Mouse (Mus musculus) C2C12 (cell line): ENCODE measurements around the gene Abr. TPM values are rescaled to one million over a fixed set of nuclear protein-coding genes. Genes with fewer than 3 reads are reported as not detected.

Experiments used
- H3K27me3 ChIP-seq: one replicate; pipeline ENCODE4 v1.6.1; 2011; ENCODE audit not compliant: control insufficient read depth, insufficient read depth, insufficient read length
- H3K36me3 ChIP-seq: one replicate; pipeline ENCODE4 v1.6.1; 2011; ENCODE audit not compliant: control insufficient read depth, insufficient read depth
- H3K4me3 ChIP-seq: one replicate; pipeline ENCODE4 v1.5.1; 2011; ENCODE audit warnings: mild to moderate bottlenecking, control low read depth; ENCODE audit not compliant: poor library complexity, insufficient read depth, severe bottlenecking
- H3K79me2 ChIP-seq: one replicate; pipeline ENCODE4 v1.6.1; 2011; ENCODE audit not compliant: control insufficient read depth, insufficient read depth
- H3K79me3 ChIP-seq: one replicate; pipeline ENCODE4 v1.6.1; 2011; ENCODE audit warnings: low read depth, control low read depth
- H3ac ChIP-seq: one replicate; pipeline ENCODE3; 2011; ENCODE audit warnings: low read depth; ENCODE audit not compliant: control insufficient read depth, insufficient read length
- CEBPB ChIP-seq: IDR thresholded peaks from one replicate; pipeline ENCODE4 v1.6.1; 2011; ENCODE audit warnings: low read depth, mild to moderate bottlenecking, control low read depth, moderate library complexity
- CTCF ChIP-seq: IDR thresholded peaks from one replicate; pipeline ENCODE4 v1.5.1; 2011; ENCODE audit not compliant: control insufficient read depth, insufficient read depth, insufficient read length
- FOSL1 ChIP-seq: IDR thresholded peaks from one replicate; pipeline ENCODE4 v1.8.0; 2011; ENCODE audit warnings: mild to moderate bottlenecking, low read length; ENCODE audit not compliant: poor library complexity, insufficient read depth, severe bottlenecking
- MAX ChIP-seq: IDR thresholded peaks from one replicate; pipeline ENCODE4 v1.6.1; 2011; ENCODE audit warnings: mild to moderate bottlenecking, control low read depth
- MYOD1 ChIP-seq: IDR thresholded peaks from one replicate; pipeline ENCODE4 v1.6.1; 2011; ENCODE audit warnings: low read depth; ENCODE audit not compliant: control insufficient read depth, insufficient read length
- MYOG ChIP-seq: IDR thresholded peaks from one replicate; pipeline ENCODE4 v1.6.1; 2011; ENCODE audit not compliant: control insufficient read depth, insufficient read length; ENCODE audit errors: extremely low read depth
- USF1 ChIP-seq: IDR thresholded peaks from one replicate; pipeline ENCODE4 v1.6.1; 2011; ENCODE audit warnings: low read depth, mild to moderate bottlenecking, control low read depth, moderate library complexity
- polyA plus RNA-seq: library from polyadenylated mRNA; unstranded; fragments of >200 nt; fragmentation: generic; extraction: Trizol; gene quantifications from one replicate; pipeline ENCODE4 v1.2.1, GENCODE M21; 2012; ENCODE audit warnings: missing spikeins

The Abr gene
- polyA plus RNA-seq, 1 experiment, result 72.8 TPM

- no peak for TF ChIP-seq FOSL1
- TF ChIP-seq MYOD1, result no peak
- no peak for TF ChIP-seq MYOG
- TF ChIP-seq CTCF, result no peak
- no peak for TF ChIP-seq USF1
- no peak for TF ChIP-seq MAX
- TF ChIP-seq CEBPB, result no peak
- H3K79me3 ChIP-seq, result peaks cover 2% of the 10 kb centered on the region
- no peaks in the 10 kb centered on the region for H3K27me3 ChIP-seq
- H3ac ChIP-seq, result no peak overlapping the region
- peaks cover 18% of the 10 kb centered on the region for H3K79me2 ChIP-seq
- H3K36me3 ChIP-seq, result peaks cover 88% of the 10 kb centered on the region
- H3K4me3 ChIP-seq, result no peak overlapping the region
These were observed 172.5 kb downstream of the Abr start for GRCm38 (mm10) chr11:76449520-76450201.

GRCm38 (mm10) chr11:76446251-76446650, 175.9 kb downstream of the Abr start:
- Histone ChIP-seq H3K27me3 (no peaks in the 10 kb centered on the region), H3ac (no peak overlapping the region), H3K79me2 (peaks cover 18% of the 10 kb centered on the region), H3K36me3 (peaks cover 84% of the 10 kb centered on the region), H3K79me3 (peaks cover 2% of the 10 kb centered on the region), H3K4me3 (no peak overlapping the region)
- TF ChIP-seq CEBPB, result no peak
- TF ChIP-seq CTCF, result no peak
- no peak for TF ChIP-seq USF1
- no peak for TF ChIP-seq MAX
- TF ChIP-seq FOSL1, result no peak
- no peak for TF ChIP-seq MYOD1
- TF ChIP-seq MYOG, result no peak

- no peaks in the 10 kb centered on the region for H3K27me3 ChIP-seq
- H3K36me3 ChIP-seq, result peaks cover 82% of the 10 kb centered on the region
- peaks cover 18% of the 10 kb centered on the region for H3K79me2 ChIP-seq
- no peak overlapping the region for H3K4me3 ChIP-seq
- H3K79me3 ChIP-seq, result peaks cover 2% of the 10 kb centered on the region
- H3ac ChIP-seq, result no peak overlapping the region
- TF ChIP-seq CTCF, result no peak
These were observed 176.7 kb downstream of the Abr start for GRCm38 (mm10) chr11:76445459-76445858.

DNA sequence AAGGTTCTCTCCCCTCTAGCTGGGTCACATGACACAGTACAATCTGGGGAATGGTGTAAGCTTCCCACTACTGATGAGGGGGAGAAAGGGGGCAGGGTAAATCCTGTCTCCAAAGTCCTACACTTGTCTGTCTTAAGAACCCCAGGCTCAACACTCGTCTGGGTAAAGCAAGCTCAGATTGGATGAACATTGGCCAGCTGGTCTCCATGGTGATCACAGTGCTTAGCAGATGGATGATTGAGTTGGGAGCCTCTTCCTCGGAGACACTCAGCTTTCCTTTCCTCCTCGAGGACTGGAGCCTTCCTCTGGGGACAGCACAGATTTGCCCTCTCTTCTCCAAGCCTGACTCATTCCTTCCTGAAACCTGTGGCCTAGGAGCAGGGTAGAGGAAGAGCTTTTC, 182.4 kb downstream of the Abr start:
- H3K27me3 ChIP-seq, result no peaks in the 10 kb centered on the region
- no peak for TF ChIP-seq CEBPB
- no peak for TF ChIP-seq FOSL1
- no peak for TF ChIP-seq CTCF
- peaks cover 82% of the 10 kb centered on the region for H3K36me3 ChIP-seq
- H3K79me3 ChIP-seq, result peaks cover 4% of the 10 kb centered on the region
- H3ac ChIP-seq, result no peak overlapping the region
- no peak overlapping the region for H3K4me3 ChIP-seq
- peaks cover 4% of the 10 kb centered on the region for H3K79me2 ChIP-seq

- H3K27me3 ChIP-seq, result no peaks in the 10 kb centered on the region
- peaks cover 72% of the 10 kb centered on the region for H3K36me3 ChIP-seq
- H3ac ChIP-seq, result no peak overlapping the region
- no peak overlapping the region for H3K4me3 ChIP-seq
- no peak for TF ChIP-seq MAX
- TF ChIP-seq USF1, result no peak
- no peak for TF ChIP-seq CEBPB
- TF ChIP-seq MYOG, result no peak
- TF ChIP-seq CTCF, result no peak
- no peak for TF ChIP-seq MYOD1
- no peak for TF ChIP-seq FOSL1
- peaks cover 4% of the 10 kb centered on the region for H3K79me3 ChIP-seq
- peaks cover 4% of the 10 kb centered on the region for H3K79me2 ChIP-seq
These were observed 185.2 kb downstream of the Abr start for GRCm38 (mm10) chr11:76436864-76437437.

- H3K27me3 ChIP-seq, result no peaks in the 10 kb centered on the region
- H3K36me3 ChIP-seq, result peaks cover 67% of the 10 kb centered on the region
- TF ChIP-seq USF1, result no peak
- TF ChIP-seq FOSL1, result no peak
- TF ChIP-seq MAX, result no peak
- TF ChIP-seq CTCF, result no peak
- peaks cover 4% of the 10 kb centered on the region for H3K79me3 ChIP-seq
- H3K4me3 ChIP-seq, result no peak overlapping the region
- H3K79me2 ChIP-seq, result peaks cover 4% of the 10 kb centered on the region
- H3ac ChIP-seq, result no peak overlapping the region
These were observed 186.1 kb downstream of the Abr start for GRCm38 (mm10) chr11:76436009-76436408.
